Mouse (Mus musculus): ENCODE measurements around the gene Gm11111.

The Gm11111 gene

GRCm38 (mm10) chr5:98585915-98586314 is 33.4 kb downstream of the Gm11111 start:
- no peak for DNase-seq

All from kidney, postnatal 4 days (tissue).